Mouse (Mus musculus) induced T-regulatory cell, adult 2 months (primary cell): Measurements from ENCODE around the gene Prorsd1.
"Not testable (repeated sequence)": the region's sequence is repeated elsewhere in the genome, so short reads cannot be mapped to it uniquely, and the experiment has no call there.

Experiments used
- DNase-seq: peaks from one replicate; pipeline ENCODE4 v3.0.0-alpha.2; 2012; ENCODE audit warnings: low read depth

The Prorsd1 gene

DNA sequence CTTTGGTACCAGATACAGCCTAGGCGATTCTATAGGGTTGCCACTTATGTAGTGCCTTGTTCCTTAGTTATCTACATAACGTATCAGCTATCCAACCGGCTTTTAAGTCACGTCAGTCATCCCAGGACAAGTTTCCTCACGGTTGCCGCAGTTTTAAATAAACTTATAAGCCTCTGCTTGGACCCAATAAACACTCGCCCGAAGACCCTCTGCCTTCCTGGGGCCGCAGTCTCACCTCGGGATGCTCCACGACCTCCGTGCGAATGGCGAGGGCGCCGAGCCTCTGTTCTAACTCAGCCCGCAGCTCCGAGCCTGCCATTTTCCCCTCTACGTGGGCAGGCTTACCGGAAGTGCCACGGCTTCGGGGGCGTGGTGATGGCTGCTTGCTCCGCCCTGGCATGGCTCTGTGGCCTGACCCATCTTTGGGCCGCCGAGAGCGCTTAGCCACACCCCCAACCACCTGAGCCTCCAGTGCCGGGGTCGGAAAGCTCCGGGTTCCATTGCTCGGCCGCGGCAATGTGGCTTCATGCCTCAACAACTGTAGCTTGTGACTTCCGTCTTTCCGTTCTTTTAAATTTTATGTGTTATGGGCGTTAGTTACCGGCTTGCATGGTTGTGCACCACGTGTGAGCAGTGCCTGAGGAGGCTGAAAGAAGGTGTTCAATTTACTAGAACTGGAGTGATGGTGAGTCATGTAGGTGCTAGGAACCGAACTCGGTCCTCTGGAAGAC, at the start of gene Prorsd1:
TSS of gene Prorsd1 (minus strand) at position 352 of the 731 bp plus-strand sequence.
- DNase-seq: peak; percentile 95

DNA sequence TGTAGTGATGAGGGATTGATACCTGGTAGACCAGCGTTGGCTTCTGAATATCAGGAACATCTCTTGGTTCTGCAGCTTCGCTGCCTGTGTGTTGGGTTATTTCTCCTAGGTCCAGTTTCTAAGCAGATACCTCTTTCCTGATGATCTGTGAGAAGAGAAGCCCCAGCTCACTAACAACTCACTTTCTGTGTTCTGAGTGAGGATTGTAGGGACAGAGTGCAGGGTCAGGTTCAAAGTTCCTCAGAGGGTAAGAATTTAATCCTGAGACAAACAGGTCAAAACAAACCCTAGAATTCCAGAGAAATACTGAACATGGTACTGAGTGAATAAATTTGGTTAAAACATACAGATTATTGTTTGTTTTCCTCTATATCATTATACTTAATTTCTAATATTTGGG, 48.6 kb upstream of the Prorsd1 start:
- DNase-seq: no peak

DNA sequence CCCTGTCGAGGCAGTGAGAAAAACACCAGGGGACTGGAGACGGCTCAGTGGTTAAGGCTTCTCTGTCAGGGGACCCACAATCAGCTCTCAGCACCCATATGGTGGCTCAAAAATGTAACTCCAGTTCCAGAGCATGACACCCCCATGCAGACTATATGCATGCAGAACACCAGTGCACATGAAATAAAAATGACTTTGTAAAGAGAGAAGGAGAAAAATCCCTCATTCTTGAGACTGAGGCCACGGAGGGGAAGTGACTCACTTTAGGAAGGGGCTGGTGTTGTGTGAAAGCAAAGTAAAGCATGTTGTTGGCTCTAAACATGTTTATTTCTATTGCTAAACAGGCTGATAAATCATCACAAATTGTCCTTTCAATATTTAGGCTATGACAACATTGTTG, 46.2 kb upstream of the Prorsd1 start:
- DNase-seq: peak; percentile 27

DNA sequence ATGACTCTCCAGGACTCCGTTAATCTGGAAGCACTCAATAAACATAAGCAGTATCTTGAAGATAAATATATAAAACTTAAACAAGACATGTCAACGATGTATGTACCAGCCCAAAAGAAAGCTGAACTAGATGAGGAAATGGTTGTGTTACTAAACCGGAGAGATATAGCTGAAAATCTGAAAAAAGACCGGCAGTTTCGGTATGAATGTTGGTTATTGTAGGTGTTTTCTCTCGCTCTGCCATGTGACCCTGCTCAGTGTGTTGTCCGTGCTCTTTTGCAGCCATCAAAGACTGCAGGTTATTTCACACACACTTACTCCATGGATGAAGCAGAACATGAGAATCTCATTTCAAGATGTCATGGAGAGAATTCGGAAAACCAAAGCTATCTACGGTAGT, 45.6 kb upstream of the Prorsd1 start:
- peak; percentile 65 for DNase-seq

DNA sequence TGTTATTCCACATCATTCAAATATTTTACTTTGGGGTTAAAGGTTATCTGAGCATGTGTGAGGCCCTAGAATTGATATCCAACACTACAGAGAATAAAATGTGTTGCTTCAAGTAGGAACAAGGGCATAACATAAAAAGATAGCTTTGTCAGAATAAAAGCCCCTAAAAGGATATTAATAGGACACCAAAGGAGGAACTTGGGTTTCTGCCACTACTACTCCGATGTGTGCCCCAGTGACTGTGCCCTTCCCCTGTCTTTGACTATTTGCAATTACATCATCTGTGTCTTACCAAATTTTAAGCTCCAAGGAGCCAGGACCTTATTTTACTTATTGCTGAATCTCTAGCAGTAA, 34.6 kb upstream of the Prorsd1 start:
- peak; percentile 16 for DNase-seq

DNA sequence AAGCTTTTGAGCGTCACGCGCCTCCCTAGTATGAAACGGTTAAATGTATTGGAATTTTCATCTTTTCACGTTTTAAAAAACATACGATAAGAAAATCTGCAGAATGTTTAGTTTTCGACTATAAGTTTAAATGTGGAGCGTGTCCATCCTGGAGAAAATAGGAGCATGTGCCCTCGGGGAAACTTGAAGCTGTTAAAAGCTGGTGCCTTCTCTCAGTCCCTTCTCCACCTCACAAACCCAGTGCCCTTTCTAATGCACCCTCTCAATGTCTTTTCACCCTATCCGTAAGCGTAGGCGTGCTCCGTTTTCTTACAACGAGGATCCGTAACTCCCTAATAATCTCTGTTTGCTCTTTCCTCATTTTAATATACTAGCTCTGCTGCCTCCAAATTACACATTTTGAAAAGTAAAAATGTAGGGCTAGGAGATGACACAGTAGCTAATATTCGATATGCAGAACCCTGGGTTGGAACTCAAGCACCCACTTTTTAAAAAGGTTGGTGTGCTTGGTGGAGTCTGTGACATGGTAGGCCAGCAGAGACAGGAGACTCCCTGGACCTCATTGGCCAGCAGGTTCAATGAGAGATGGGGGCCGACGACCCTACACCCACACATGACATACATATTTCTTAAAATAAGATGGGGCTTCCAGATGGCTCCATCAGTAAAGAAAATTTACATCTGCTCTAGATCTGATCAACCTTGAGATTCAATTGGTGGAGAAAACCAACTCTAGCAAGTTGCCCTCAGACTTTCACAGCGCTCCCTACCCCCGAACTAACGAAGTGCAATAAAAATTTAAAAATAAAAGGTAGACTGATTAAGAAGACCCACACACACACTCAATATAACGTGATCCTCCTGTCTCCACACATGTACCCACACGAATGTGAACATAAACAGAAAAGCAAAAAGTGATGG, 33.9 kb upstream of the Prorsd1 start:
- no peak for DNase-seq

DNA sequence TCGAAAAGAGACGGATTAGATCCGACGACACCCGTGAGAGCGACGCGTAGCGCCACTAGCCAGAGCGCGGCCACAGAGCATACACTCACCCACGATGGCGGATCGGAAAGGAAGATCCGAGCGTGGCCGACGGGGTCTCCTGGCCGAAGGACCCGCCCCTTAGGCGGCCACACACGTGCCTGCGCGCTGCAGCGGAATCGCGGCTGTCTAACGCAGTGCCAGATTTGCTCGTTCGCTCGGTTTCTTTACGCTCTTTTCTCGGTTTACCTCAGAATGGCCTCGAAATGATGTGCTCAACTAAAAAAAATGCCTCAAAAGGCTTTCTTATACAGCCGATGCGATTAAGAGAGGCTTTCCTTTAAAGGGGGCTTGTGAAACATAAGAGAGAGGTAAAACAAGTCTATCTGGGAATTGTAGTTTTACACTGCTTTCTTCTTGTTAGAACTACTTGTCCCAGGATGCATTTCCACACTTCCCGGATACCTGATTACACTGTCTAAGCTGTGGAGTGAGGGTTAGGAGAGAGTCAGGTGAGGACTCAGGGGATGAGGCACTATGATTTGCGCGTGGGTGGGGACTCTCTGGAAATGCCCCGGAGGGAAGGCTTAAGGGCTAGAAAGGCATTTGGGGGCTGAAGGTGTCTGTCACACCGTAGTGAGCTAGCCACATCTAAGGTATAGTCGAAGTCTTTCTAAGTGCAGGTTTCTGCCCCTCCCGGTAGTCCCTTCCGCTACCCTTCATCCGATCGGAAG, 33.1 kb upstream of the Prorsd1 start, which contains the start of the genes Clhc1 and Rps27a:
TSS of gene Clhc1 (plus strand) at position 199 of the 752 bp plus-strand sequence.
TSS of gene Rps27a (minus strand) at position 358 of the 752 bp plus-strand sequence.
- peak; percentile 97 for DNase-seq

DNA sequence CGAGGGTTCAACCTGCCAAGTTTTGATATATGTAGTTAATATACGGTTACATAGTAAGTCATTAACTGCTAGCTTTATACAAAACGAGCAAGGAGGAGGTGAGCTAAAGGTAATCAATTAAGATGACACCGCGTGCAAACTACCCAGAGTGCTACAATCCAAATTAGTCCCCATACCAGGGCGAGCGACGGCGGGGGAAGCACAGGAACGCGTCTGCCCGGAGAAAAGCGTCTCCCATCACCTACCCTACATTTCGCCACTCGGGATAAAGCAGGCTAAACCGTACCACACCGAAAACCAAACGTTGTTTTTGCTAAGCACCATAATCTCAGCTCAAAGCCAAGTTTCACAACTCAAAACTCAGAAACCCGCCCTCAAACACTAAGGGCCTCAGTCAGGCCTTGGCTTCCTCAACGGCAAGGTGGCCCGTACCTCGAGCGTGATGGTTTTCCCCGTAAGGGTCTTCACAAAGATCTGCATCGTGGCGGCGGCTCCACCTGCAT, 32.5 kb upstream of the Prorsd1 start:
- DNase-seq: no peak

DNA sequence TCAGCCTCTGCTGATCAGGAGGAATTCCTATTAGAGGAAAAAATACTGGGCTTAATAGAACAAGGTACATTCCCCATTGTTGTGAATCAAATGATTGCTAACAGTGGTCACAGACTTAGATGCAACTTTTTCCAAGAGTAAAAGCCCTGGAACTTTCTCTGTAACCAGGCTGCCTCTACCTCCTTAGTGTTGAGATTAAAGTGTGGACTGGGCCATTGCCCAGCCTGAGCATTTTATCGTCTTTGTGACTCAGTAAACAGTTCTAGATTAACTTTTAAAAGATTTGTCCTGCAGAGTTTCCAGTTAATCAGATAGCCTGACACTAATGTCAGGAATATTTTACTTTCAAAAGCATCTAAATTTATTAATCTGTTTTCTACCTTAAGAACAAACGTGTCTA, 31.9 kb upstream of the Prorsd1 start:
- DNase-seq: no peak

DNA sequence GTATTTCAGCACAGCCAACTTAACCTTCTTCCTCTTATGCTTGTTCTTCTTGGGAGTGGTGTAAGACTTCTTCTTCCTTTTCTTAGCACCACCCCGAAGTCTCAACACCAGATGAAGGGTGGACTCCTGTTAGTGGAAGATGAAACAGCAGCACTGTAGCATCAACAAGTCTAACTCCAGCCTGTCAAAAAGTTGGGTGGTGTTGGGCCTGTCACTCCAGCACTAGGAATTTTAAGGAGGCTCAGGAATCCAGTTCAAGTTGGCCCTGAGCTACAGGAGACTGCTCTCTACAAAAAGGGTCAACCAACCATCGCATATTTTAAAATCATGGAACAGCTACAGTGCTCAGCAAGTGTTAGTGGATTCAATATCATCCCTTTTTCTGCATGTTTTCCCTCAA, 31.5 kb upstream of the Prorsd1 start:
- DNase-seq: not testable (repeated sequence)

DNA sequence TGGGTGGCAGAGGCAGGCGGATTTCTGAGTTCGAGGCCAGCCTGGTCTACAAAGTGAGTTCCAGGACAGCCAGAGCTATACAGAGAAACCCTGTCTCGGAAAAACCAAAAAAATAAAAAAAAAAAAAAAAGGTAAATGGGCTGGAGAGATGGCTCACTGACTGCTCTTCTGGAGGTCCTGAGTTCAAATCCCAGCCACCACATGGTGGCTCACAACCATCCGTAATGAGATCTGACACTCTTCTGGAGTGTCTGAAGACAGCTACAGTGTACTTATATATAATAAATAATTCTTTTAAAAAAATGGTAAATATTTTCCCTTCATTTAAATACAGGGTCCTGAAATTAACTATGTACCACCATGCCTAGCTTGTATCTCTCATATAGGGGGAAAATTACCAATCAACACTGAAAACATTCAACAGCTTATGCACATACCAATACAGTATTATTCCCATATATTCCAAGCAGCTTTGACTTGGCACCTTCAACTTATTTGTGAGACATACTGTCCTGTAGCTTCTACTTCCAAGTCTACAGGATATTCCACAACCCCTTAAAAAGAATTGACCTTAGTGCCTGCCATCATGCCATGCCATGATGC, 30.4 kb upstream of the Prorsd1 start:
- DNase-seq: not testable (repeated sequence)

DNA sequence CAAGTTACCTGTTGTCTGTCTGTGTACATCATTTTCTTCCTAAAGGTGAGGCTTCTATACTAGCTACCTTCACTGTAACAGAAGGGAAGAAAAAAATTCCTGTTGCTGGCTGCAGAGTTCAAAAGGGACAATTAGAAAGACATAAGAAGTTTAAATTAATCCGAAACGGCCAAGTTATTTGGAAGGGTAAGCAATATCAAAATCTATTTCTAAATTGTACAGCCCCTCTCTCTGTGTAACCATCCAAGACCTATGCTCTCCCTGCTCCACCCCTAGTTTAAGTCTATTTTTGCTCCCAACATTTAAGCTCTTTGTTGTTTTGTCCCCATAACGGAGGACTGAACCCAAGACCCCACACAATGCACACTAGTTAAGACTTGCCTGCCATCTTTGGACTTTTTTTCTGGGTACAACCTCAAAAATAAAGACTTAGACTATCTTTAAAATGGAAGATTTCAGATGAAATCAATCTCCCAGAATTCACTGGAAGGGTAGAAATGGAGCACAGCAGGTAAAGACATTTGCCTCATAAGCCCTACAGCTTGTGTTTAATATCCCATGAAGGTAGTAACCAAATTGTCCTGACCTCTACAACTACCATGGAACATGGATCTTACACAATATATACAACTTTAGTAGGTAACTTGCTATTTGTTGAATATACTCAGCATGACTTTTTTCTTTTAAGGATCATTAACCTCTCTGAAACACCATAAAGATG, 29.6 kb upstream of the Prorsd1 start:
- no peak for DNase-seq

DNA sequence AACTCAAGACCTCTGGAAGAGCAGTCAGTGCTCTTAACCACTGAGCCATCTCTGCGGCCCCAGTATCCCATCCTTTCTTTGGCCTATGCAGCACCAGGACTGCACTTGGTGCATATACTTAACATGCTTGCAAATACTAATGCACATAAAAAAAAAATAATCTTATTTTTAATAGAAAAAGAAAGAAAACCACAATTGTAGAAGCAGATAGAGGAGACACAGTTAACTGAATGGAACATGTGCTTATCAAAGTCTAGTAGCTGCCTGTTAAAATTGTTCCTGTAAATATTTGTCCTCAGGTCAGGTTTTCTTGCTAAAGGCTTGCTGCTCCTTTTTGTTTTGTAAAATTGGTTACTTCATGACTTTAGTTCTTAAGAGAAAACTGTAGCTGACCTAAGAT, 23.4 kb upstream of the Prorsd1 start:
- no peak for DNase-seq

DNA sequence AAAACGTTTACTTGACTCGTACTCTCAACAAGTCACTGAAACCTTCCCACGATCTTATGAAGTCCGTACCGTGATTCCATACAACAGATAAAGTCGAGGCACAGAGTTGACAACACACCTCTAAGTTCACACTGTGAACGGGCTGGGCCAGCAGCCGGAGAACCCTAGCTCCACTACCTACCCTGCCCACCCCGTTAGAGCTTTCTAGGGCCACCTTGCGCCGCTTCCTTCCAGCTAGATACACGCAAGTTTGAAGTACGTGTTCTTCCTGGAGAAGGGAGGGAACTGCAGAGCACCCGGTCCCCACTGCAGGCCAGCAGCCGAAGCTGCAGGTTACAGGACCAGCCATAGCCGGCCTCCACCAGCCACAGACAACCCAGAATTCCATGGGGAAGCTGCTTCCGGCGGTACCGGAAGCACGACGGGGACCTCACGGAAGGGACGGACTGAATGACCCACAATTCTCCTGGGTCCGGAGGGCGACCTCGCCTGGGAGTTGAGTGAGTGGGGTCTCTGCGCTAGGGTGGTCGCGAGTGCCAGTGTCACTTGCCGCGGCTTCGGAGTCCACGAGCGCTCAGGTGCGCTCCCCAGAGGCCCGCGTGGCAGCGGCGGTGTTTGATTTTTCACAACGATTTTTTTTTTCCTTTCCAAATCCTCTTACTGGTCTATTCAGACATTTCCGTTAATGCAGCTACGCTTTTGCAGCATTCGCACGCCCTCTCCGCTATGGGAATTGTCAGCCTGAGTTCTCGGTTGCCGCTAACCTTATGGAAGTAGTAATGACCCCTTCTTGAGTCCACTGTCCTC, 11.4 kb upstream of the Prorsd1 start, which contains the start of gene Mtif2:
TSS of gene Mtif2 (plus strand) at position 421 of the 807 bp plus-strand sequence.
- peak; percentile 77 for DNase-seq

DNA sequence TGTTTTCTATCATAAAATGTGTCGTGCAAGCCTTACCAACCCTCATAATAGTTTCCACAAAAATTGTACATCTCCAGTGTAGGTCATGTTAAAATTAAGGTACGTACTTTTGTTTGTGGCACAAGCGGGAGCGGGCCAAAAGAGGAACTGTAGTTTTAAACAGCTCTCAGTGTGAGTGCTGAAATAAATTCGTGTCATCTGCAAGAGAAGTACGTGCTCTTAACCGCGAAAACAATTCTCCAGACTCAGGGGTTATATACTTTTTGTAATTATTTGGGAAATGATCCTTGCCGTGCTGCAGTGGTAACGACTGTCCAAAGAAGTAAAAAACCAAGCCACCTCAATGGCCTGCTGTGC, 530 bp downstream of the Prorsd1 start:
- DNase-seq: no peak

DNA sequence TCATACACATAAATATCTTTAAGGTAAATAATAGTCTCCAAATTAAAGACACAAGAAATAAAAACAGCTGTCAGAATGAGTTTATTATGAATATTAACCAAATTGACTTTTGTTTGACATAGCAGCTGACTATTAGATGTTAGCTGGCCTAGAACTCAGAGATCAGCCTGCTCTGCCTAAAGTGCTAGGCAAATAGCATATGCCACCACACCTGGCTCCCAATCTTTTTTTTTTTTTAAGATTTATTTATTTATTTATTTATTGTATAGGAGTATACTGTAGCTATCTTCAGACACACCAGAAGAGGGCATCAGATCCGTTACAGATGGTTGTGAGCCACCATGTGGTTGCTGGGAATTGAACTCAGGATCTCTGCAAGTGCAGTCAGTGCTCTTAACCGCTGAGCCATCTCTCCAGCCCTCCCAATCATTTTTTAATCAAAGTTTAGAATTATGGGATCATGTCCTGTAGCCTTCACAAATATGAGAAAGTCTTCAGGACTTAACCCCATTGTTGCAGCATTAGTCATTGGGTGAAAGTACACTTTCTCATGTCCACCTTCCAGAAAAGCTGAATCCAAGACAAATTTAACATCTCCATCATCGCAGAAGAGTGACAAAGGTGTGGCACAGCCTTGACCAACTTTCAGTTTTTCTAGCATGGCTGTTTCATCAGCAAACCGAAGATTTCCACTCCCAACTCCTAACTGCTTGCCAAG, 1.9 kb downstream of the Prorsd1 start:
- DNase-seq: no peak

DNA sequence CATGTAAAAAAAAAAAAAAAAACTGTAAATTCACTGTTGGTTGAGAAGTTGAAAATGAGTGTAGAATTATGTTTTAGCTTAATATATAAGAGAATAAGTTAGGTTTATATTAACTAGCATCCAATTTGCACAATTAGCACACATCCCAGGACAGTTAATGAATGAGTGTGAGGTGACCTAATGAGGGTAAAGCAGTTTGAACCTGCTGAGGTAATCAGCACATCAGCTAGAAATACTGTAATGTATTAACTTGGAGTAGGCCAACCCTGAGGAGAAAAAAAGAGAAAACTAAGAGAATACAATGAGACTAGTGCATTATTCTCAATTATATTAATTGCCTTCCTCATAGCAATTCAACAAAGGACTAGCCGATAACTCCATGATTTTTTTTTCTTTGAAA, 5.4 kb downstream of the Prorsd1 start:
- no peak for DNase-seq

DNA sequence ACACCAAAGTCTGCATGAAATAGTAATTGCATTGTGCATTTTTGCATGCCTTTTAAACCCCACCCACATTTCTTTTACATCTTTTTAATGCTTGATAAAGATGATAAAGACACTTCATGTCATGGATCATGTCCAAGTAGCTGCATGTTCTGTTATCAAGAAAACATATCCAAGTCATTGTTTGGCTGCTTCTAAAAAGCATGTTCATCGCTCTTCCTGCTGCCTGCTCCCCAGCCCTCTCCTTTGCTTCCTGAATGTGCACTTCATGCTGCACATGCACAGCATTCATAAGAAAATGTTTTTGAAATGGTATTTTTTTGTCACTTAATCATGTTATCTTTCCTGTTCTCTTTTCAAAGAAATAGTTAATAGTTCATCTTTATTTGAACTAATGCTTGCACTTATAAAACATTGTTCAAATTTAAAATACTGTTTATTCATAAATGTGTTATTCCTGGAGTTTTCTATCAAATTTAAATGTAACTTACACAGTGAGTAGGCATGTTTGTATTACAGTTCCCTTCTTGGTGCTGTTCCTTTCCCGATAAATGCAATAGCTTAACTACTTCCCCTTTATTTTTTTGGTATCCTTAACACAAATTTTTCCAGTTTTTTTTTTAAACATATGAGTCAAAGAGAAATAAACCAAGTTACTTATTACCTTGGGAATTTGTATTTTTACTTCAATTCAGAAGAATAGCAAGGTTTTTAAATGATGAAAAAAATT, 9.8 kb downstream of the Prorsd1 start:
- no peak for DNase-seq
